Mouse (Mus musculus): ENCODE data around the gene Camta1.

Camta1 gene

DNA sequence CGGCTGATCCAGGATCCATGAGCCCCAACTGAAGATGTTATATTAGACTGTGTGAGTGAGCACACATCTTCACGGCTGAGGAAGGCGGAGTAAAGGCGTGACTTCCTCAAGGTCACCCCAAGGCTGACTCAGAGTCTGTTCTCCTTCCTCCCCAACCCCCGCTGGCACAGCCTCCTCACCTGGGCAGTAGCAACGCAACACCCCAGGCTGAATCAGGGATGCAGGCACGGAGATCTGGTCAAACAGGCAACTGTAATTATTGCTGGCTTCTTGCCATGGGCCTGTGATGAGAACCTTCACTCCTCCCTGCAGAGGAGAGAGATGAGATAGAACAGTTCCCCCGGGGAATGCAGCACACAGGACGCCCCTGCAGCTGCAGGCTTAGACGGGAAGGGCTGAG lies 723.5 kb downstream of the Camta1 start:
- DNase-seq, result no peak

DNA sequence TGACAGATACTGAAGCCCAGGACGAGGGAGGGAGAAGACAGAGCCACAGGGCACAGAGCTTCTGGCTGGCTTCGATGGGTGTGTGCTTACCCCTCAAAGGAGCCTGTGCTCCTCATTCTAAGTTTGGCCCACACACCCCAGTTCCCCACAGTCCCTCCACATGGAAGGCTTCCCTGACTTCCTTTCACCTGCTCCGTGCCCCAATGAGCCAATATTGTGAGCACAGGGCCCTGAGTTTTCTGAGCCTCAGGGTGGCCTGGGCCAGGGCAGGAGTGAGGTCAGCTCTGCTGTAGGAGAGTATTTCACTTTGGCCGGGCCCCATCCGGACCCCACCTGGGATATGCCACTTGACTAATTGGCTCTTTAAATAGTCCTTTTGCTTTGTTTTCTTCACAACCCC lies 724.0 kb downstream of the Camta1 start:
- no peak for DNase-seq

DNA sequence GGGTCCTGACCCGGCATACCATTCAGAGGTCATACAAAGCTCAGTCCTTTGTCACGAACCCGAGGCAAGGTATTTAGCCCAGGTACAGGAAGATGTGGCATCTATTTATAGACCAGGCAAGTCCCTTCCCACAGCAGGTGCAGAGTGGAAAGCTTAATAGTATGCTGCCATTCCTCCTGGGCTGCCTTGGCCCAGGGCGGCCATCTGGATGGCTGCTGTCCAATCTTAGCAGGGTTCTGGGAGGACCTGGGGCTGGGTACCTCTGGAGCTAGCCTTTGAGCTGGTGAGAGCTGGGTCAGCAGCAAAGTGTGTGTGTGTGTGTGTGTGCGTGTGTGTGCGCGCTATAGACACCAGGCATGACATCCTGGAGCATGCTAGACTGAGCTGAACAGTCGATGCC lies 726.2 kb downstream of the Camta1 start:
- no peak for DNase-seq

DNA sequence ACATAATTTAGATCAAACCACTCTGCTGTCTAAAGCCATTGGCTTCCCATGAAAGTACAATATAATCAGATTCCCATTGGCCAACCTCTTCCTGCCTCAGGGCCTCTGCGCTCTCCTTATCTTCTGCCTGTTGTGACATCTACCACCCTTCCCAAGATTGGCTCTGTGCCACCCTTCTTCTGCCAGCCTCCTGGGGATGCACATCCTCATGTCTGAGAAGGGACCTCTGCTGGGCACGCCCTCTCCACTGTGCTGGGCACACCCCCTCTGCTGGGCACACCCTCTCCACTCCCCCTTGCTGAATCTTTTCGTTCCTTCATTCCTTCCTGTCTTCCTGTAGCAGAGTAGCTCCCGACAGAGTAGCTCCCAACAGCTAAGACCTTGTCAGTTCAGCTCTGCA lies 727.9 kb downstream of the Camta1 start:
- DNase-seq, result no peak

DNA sequence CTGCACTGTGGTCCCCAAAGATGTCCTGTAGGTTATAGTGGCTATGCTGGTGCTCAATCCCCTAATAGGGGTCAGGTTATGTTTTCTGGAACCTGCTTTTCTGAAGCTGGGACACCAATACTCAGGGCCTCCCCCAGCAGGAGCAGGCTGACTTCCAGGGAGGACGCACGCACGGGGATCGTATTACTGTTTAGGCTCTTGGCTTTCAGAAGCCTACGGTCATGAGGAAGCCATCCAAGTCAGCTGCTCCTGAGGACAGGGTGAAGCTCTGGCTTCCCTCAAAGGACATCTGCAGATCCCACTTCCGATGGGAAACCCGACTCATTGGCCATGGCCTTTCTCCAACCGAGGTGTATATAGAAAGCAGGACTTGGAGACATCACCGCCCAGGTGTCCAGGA lies 729.2 kb downstream of the Camta1 start:
- no peak for DNase-seq

DNA sequence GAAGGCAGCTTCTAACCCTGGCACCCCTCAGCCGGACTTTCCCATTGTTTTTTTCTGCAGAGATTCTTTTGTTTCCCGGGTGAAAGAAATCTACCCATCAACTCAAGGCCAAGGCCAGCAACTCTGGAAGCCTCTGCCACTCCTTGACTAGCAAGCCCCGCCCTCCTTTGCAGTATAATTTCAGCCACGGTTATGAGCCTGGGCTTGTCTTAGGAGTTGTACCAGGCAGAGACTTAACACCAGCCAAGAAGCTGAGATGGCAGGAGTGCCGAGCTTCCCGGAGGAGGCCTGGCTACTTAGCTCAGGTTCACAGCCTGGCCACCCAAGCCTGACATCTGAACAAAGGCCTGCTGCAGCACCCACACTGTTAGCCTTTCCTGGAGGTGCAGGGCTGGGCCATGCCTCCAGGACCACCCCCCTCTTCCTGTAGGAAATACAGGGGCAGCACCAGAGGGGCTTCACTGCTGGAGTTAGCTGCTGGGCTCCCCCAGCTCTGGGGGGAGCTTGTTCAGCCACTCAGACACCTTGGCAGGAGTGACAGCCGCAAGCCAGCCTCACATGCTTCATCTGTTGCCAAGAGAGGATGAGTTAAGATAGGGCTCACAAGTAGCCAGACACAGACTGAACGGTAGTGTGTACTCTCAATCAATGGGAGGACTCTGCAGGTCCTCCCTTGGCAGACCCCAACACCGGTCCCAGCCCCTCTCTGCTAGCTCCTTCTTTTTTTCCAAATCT lies 730.8 kb downstream of the Camta1 start:
- DNase-seq, result no peak

DNA sequence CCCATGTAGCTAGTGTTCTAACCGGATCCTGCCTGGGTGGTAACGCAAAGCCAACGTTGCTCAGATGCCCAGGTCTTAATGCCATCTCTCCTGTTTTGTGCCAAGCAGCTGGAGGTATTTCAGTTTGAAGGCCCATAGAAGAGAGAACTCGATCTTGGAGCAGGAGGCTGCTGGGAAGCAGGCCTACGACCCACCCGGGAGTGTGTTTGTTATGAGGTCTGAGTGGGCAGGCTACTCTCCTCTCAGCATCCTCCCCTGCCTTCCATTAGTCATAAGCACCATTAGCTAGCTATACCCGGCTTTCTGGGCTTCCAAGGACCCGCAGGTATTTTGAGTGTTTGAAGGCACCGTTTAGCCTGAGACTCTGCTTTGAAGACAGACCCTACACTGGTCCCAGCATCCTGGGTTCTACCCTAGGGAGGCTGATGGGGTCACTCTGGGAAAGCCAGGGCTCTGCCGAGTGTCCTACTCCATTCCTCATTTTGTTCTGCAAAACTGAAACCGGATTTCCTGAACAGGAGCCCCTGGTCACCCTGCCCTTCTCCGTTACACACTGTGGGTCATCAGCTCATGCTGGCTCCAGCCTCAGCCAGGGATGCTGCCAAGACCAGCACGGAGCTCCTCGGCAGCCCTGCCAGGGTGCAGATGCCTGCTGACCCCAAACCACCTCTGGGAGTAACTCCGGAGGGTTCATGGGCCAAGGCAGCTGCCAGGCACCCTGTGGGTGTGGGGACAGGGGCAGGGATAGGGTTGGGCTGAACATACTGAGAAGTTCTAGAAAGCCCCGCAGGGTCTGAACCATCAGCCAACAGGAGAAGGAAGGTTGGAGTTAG lies 731.7 kb downstream of the Camta1 start:
- DNase-seq, result no peak

DNA sequence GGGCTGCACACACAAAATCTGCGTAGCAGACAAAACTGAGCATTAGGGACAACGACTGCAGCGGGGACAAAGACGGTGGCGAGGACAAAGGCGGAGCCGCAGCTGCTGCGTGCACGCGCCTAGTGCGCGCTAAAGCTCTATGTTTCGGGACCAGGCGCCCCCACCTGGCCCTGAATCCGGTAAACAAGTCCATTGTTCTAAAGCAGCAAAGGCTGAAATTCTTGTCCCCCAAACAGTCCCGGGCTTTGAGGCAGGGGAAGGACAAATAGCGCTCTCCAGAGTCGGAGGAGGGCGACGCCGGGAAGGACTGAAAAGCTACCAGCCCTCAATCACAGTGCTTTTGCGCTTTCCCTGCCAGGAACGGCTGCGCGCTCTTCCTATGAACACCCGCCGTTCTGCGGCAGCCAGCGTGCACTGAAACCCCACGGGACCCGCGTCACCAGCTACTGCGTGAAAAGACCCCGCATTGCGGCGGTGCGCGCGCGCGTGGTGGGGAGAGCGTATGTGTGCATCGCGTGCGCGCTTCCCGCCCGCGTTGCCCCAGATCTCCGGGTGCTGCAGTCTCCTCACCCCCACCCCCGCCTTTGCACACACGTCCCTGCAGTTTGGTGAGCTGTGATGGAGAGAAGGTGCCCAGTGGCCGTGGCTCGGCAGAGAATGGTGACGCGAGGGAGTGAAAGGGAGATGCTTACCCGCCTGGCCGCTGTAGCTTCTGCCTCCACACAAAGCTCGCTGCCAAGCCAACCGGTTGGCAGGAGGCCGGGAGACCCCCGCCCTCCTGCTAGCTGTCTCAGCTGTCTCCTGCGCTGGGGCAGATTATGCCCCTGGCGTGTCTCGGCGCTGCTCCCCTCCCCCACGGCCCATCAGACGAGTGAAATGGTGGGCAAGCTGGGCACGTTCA lies 732.8 kb downstream of the Camta1 start:
- DNase-seq, result peak; percentile 91

DNA sequence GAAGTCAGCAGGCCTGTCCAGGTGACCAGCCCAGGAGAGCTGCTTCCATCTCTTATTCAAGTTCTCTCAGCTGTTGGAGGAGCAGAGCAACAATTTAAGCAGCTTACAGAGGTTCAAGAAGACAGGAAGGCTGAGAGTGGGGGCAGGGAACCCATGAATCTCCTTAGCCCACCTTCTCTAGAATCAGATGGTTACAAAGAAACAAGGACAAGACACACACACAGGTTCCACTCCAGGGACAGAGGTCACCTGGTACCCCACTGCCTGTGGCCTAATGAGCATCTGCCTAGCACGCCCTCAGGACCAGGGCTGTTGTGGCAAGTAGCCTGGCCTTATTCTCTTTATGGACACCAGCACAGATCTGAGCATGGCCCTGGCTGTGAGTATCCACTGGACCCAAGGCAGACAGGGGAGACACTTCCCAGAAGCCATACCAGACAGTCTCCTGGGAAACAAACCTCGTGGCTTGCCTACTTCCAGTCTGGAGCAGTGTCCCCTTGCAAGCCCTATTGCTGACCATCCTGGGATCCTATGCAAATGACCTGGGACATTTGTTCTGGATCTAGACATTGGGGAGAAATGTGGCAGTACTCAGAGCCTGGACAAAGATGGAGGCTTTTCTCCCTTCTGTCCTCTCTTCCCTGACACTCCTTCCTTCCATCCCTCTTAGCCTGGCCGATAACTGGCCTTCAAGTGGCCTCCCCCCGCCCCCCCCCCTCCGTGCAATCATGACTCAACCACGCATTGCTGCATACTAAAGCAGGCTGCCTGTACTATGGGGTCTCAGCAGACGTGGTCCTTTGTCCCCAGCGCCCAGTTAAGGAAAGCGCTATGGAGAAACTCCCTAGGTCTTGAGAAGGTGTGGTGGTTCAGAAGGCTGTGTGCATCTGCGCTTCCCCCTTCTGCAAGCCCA lies 733.8 kb downstream of the Camta1 start:
- no peak for DNase-seq

DNA sequence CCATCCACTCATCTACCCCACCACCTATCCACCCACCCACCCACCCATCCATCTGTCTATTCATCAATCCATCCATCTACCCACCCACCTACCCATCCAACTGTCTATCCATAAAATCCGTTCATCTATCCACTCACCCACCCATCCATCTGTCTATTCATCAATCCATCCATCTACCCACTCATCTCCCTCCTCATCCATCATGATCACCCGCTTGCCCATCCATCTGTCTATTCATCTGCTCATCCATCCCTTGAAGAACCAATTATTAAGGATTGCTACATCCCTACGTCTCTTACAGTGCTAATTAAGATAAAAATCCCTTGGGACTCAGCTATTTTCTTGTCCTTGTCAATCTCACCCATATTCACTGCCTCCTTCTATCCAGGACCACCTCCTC lies 742.8 kb downstream of the Camta1 start:
- no peak for DNase-seq

DNA sequence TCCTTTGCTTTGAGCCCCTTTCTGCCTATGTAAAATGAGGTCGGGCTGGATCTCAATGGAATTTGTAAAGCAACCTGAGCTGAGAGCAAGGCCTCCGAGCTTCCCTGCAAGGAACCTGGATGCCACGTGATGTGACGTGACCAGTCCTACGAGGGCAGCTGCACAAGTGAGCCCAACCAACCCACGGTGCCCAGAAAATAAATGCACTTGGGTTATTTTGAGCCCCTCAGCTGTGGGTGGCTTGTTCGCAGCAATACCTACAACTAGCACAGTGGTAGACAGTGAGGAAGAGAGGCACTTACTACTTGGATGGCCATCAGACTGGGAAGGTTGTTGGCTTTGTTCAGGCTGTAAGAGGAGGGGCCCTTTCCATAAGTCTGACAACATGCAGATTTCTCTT lies 747.1 kb downstream of the Camta1 start:
- DNase-seq, result no peak

DNA sequence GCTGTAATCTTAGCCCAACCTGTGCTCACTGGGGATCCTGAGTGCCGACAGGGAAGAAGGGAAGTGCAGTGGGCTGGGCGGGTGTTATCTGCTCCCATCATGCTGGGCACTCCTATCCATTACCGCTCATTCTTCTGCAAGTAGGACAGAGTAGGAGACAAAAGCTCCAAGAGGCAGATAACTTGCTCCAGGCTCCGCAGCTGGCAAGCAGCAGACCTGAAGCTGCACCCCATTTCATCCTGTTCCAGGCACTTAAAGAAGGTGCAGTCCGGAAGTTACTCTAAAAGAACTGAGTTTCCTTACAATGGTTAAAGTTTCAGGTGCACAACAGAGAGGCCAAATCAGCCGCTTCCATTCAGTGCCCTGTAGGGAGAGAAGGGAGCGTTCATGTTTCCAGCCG lies 750.5 kb downstream of the Camta1 start:
- no peak for DNase-seq

DNA sequence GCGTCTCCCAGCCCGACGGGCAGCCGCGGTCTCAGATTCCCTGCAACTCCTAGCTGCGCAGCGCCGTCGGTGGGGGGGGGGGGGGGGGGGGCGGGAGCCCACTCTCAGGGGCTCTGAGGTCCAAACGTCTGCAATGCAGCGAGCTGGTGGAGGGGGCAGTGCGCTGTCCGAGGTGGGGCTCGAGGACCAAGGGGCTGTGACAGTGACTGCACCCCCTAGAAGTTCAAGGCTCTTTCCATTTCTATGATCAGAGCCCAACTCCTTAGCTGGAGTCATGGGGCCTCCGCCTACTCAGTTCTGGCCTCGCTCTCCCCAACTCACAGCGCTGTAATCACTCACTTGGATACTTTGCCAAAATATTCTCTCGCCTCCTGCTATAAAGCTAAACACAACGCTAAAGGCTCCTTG lies 752.8 kb downstream of the Camta1 start:
- DNase-seq, result no peak

DNA sequence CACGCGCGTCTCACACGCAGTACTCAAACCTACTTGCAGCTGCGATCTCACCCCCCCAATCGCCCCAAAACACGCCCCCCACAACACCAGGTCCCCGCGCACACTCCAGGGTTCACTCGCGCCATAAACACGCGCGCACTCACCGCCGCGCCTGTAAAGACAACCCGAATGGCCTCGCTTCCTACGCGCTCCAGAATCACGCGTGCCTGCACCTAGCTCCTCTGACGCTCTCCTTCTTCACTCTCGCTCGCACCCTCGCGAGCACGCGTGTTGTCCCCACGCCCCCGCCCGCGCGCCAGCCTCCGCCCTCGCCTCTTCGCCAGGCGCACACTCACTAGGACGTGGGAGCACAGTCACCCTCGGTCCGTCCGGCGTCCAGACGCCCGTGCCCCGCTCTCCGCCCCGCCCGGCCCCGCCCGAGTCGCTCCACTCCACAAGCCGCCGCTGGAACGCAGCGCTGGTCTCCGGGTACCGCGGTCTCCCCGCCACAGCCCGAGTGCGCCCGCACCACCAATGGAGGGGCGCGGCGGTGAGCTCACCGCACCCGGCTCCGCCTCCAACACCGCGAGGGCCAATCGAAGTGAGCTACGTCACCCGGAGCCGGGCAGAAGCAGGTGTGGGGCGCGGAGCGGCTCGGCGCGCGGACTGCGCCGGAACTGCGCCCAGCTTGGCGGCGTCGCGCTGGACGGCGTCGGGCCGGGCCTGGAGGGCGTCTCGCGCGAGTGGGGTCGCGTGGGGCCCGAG lies 753.5 kb downstream of the Camta1 start:
- DNase-seq, result peak; percentile 92

DNA sequence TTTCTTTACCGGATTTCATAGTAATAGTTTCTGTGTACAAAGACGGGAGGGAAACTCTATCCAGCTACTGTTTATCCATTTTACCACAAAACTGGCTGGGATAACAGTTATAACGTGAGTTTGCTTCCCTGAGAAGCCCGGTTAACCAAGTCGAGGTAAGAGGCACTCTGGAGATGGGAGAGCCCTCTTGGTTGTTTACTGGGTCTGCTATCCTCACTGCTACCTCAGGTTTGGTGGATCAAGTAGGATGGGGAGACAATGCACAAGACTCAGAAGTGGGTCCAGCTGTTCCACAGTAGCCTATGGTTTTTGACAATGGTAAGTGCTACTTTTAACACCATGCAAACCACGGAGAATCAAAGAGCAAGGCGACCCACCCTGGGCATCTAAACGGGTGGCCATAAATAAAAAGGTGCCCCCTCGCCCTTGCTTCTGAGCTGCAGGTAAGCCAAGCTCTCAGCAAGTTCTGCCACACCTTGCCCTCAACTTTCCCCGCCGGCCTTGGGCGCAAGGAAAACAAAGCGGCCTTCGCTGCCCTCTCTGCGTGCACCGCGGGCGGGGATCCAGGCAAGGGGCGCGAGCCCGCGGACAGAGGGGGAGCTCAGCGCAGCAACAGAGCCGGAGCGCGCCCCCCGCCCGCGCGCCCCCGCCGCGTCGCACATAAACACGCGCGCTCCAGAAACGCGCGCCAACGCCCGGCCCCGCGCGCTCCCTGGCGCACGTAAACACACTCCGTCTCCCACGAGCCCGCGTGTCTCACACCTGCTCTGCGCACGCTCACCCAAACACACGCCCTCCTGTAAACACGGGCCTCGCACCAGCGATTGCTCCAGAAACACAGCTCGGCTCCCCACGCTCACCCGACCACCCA lies 754.3 kb downstream of the Camta1 start:
- DNase-seq, result peak; percentile 59

DNA sequence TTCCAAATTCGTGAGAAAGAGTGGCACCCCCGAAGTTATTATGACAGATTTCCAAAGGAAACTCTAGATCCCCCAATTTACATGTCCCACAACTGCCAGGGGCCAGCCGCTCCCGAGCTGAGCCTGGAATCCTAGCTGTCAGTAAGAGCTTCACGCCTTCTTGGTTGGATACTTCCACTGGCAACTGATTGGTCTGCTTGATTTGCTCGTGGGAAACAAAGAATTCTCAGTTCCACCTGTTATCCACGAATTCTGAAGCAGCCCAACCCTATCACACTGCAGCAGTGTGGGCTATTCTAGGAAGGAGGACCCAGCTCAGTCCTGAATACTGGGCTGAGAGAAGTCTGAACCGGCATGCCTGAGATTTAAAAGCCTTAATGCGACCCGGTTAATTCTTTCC lies 755.2 kb downstream of the Camta1 start:
- no peak for DNase-seq

DNA sequence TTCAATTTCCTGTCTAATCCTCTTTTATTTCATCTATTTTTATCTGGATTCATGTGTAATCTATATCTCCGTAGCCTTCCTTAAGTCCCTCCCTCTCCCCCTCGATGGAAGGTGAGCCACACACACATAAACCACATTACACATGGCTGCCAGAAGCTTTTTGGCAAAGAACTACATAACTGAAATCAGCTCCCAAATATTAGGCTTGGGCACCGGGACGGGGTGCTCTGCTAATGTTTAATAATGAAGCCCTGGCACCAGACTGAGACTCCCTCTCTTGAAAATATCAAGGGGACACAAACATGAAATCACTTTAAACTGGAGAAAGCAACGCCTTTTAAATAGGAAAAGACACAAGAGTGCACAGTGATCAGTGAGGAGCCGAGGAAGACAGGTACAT lies 755.8 kb downstream of the Camta1 start:
- no peak for DNase-seq

DNA sequence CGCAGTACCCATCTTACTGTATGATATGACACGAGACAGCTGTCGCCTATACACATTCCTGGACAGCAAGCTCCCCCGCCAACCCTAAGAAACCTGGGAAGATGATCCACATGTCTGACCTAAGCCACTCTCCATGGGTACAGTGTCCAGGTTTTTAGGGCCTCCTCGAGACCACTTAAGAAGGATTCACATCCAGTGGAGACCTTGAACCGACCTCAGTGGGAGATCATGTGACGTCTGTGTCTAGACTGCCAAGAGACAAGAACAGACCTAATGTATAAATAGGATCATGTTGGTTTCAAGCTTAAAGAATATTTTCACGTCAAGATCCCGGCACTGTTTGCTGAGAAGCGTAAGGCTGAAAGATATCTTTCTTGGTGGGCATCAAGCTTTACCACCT lies 757.5 kb downstream of the Camta1 start:
- no peak for DNase-seq

DNA sequence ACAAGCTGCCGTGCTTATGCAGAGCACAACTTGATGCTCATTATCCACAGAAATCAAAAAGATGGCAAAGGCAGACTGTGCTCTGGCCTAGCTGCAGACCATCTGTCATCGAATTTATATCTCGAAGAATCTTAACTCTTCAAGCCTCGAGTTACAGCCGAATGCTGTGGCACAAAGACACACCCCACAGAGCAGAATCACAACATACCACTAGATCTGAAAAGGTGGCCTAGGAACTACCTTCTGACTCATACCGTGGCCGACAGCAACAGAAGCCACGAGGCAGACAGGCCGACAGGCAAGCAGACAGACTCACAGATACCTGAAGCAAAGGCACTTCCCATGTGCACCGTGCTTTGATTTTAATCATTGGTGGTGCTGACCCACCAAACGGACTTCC lies 758.0 kb downstream of the Camta1 start:
- no peak for DNase-seq

DNA sequence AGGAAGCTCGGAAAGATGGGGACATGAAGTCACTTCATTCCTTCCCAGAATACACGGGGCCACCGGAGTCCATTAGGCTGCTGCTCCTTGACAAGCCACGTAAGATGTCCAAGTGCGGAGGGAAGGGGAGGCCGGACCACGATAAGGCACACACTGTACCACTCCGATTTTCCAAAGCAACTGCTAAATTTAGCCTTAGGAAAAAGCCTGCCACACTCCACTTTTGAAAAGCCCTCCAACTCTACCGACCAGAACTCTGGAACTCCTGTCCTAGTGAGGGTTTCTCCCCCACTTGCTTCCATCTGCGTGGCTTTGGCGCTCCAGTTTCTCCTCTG lies 764.6 kb downstream of the Camta1 start:
- no peak for DNase-seq
